Mouse (Mus musculus): Measurements from ENCODE around the gene Keap1. TPM values are rescaled to one million over a fixed set of nuclear protein-coding genes. Genes with fewer than 3 reads are reported as not detected.
A peak's percentile ranks its signal among the peaks of the same experiment; 100 is the strongest.

Keap1 gene
- polyA plus RNA-seq, 1 experiment, result 41.5 TPM

DNA sequence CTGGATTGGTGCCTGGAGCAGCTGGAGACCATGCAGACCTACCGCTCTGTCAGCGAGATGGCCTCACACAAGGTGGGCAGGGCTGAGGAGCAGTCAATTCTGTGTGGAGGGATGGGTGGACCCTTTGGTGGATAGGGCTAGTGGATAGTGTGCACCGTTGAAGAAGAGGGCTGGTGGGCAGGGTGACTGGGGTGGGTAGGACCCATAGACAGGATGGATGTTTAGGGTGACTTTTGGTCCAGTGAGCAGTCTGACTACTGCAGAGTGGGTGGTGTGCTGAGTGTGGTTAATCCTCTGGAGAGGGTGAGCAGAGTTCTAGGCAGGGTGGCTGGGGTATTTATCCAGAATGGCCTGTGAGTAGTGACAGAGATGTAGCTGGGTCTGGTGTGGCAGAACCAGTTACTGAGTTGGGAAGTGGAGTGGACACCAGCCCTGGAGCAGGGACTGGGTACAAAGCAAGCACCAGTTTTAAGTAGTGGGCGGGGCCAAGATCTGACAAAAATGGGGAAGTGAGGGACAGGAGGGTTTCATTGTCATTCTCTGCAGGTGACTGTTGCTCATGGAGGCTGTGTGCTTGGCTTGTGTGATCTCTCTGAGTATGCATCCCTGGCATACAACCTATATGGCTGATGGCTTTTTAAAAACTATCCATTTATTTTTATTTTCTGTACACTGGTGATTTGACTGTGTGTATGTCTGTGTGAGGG lies 44.2 kb downstream of the Keap1 start:
- H3K79me2 ChIP-seq (ENCODE audit: control insufficient read depth, insufficient read depth), result no peaks in the 10 kb centered on the region

GRCm38 (mm10) chr9:21193786-21194185 lies 45.4 kb downstream of the Keap1 start:
- no peak overlapping the region for H3ac ChIP-seq (ENCODE audit: control insufficient read depth, insufficient read length, low read depth)
- TF ChIP-seq MAX (IDR thresholded peaks at IDR 0.05), result no peak
- no peak for TF ChIP-seq MYOD1 (IDR thresholded peaks at IDR 0.05; ENCODE audit: control insufficient read depth, insufficient read length, low read depth)
- TF ChIP-seq MYOG (IDR thresholded peaks at IDR 0.05; ENCODE audit: control insufficient read depth, extremely low read depth, insufficient read length), result no peak
- TF ChIP-seq USF1 (IDR thresholded peaks at IDR 0.05; ENCODE audit: low read depth), result no peak
- TF ChIP-seq CEBPB (IDR thresholded peaks at IDR 0.05; ENCODE audit: low read depth), result peak; percentile 47
- H3K27me3 ChIP-seq (ENCODE audit: control insufficient read depth, insufficient read depth, insufficient read length), result no peaks in the 10 kb centered on the region
- no peaks in the 10 kb centered on the region for H3K79me3 ChIP-seq (ENCODE audit: low read depth)
- no peak overlapping the region for H3K4me3 ChIP-seq (ENCODE audit: insufficient read depth, poor library complexity, severe bottlenecking)
- H3K79me2 ChIP-seq (ENCODE audit: control insufficient read depth, insufficient read depth), result no peaks in the 10 kb centered on the region
- no peaks in the 10 kb centered on the region for H3K36me3 ChIP-seq (ENCODE audit: control insufficient read depth, insufficient read depth)

More for the DNA sequence above, 44.2 kb downstream of the Keap1 start:
- Histone ChIP-seq H3K79me3 (ENCODE audit: low read depth) (no peaks in the 10 kb centered on the region), H3ac (ENCODE audit: control insufficient read depth, insufficient read length, low read depth) (no peak overlapping the region), H3K36me3 (ENCODE audit: control insufficient read depth, insufficient read depth) (no peaks in the 10 kb centered on the region), H3K4me3 (ENCODE audit: insufficient read depth, poor library complexity, severe bottlenecking) (no peak overlapping the region), H3K27me3 (ENCODE audit: control insufficient read depth, insufficient read depth, insufficient read length) (no peaks in the 10 kb centered on the region)
- TF ChIP-seq MYOG (IDR thresholded peaks at IDR 0.05; ENCODE audit: control insufficient read depth, extremely low read depth, insufficient read length) (no peak), USF1 (IDR thresholded peaks at IDR 0.05; ENCODE audit: low read depth) (no peak), CTCF (IDR thresholded peaks at IDR 0.05; ENCODE audit: control insufficient read depth, insufficient read depth, insufficient read length) (no peak), CEBPB (IDR thresholded peaks at IDR 0.05; ENCODE audit: low read depth) (no peak), MAX (IDR thresholded peaks at IDR 0.05) (no peak), FOSL1 (IDR thresholded peaks at IDR 0.05; ENCODE audit: insufficient read depth, low read length, poor library complexity, severe bottlenecking) (no peak), MYOD1 (IDR thresholded peaks at IDR 0.05; ENCODE audit: control insufficient read depth, insufficient read length, low read depth) (no peak)

DNA sequence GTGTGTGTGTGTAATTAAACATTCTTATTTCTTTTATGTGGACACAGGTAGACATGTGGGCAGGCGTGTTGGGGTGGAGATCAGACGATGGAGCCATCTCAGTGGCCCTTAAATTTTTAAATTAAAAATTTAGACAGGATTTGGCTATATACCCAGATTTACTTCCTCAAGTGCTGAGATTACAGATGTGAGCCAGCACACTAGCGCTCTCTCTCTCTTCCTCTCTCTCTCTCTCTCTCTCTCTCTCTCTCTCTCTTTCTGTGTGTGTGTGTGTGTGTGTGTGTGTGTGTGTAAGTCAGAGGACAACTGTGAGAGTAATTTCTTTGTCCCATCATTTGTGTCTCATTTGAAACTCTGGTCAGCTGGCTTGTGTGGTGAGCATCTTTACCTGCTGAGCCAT lies 48.5 kb downstream of the Keap1 start:
- no peaks in the 10 kb centered on the region for H3K27me3 ChIP-seq (ENCODE audit: control insufficient read depth, insufficient read depth, insufficient read length)
- H3K4me3 ChIP-seq (ENCODE audit: insufficient read depth, poor library complexity, severe bottlenecking), result no peak overlapping the region
- no peak overlapping the region for H3ac ChIP-seq (ENCODE audit: control insufficient read depth, insufficient read length, low read depth)
- H3K79me2 ChIP-seq (ENCODE audit: control insufficient read depth, insufficient read depth), result no peaks in the 10 kb centered on the region
- no peaks in the 10 kb centered on the region for H3K79me3 ChIP-seq (ENCODE audit: low read depth)
- no peaks in the 10 kb centered on the region for H3K36me3 ChIP-seq (ENCODE audit: control insufficient read depth, insufficient read depth)
- no peak for TF ChIP-seq FOSL1 (IDR thresholded peaks at IDR 0.05; ENCODE audit: insufficient read depth, low read length, poor library complexity, severe bottlenecking)
- no peak for TF ChIP-seq CTCF (IDR thresholded peaks at IDR 0.05; ENCODE audit: control insufficient read depth, insufficient read depth, insufficient read length)
- no peak for TF ChIP-seq MYOD1 (IDR thresholded peaks at IDR 0.05; ENCODE audit: control insufficient read depth, insufficient read length, low read depth)
- no peak for TF ChIP-seq USF1 (IDR thresholded peaks at IDR 0.05; ENCODE audit: low read depth)
- TF ChIP-seq MAX (IDR thresholded peaks at IDR 0.05), result no peak
- no peak for TF ChIP-seq CEBPB (IDR thresholded peaks at IDR 0.05; ENCODE audit: low read depth)
- TF ChIP-seq MYOG (IDR thresholded peaks at IDR 0.05; ENCODE audit: control insufficient read depth, extremely low read depth, insufficient read length), result no peak

DNA sequence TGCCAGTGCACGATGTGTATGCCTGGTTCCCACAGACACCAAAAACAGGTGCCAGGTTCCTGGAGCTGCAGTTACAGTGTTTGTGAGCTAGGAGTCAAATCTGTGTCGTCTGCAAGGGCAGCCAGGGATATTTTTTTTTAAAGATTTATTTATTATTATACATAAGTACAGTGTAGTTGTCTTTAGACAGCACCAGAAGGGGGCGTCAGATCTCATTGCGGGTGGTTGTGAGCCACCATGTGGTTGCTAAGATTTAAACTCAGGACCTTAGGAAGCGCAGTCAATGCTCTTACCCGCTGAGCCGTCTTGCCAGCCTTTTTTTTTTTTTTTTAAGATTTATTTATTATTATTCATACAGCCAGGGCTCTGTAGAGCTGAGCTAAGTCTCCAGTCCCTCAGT lies 49.3 kb downstream of the Keap1 start:
- Histone ChIP-seq H3ac (ENCODE audit: control insufficient read depth, insufficient read length, low read depth) (no peak overlapping the region), H3K4me3 (ENCODE audit: insufficient read depth, poor library complexity, severe bottlenecking) (no peak overlapping the region), H3K27me3 (ENCODE audit: control insufficient read depth, insufficient read depth, insufficient read length) (no peaks in the 10 kb centered on the region), H3K79me2 (ENCODE audit: control insufficient read depth, insufficient read depth) (no peaks in the 10 kb centered on the region), H3K36me3 (ENCODE audit: control insufficient read depth, insufficient read depth) (no peaks in the 10 kb centered on the region), H3K79me3 (ENCODE audit: low read depth) (no peaks in the 10 kb centered on the region)
- TF ChIP-seq MYOD1 (IDR thresholded peaks at IDR 0.05; ENCODE audit: control insufficient read depth, insufficient read length, low read depth), result no peak
- no peak for TF ChIP-seq CEBPB (IDR thresholded peaks at IDR 0.05; ENCODE audit: low read depth)
- no peak for TF ChIP-seq USF1 (IDR thresholded peaks at IDR 0.05; ENCODE audit: low read depth)
- no peak for TF ChIP-seq FOSL1 (IDR thresholded peaks at IDR 0.05; ENCODE audit: insufficient read depth, low read length, poor library complexity, severe bottlenecking)
- TF ChIP-seq CTCF (IDR thresholded peaks at IDR 0.05; ENCODE audit: control insufficient read depth, insufficient read depth, insufficient read length), result no peak
- no peak for TF ChIP-seq MYOG (IDR thresholded peaks at IDR 0.05; ENCODE audit: control insufficient read depth, extremely low read depth, insufficient read length)
- TF ChIP-seq MAX (IDR thresholded peaks at IDR 0.05), result no peak

GRCm38 (mm10) chr9:21185436-21185835 lies 53.7 kb downstream of the Keap1 start:
- H3K4me3 ChIP-seq (ENCODE audit: insufficient read depth, poor library complexity, severe bottlenecking), result no peak overlapping the region
- no peaks in the 10 kb centered on the region for H3K36me3 ChIP-seq (ENCODE audit: control insufficient read depth, insufficient read depth)
- no peaks in the 10 kb centered on the region for H3K79me3 ChIP-seq (ENCODE audit: low read depth)
- no peak for TF ChIP-seq CTCF (IDR thresholded peaks at IDR 0.05; ENCODE audit: control insufficient read depth, insufficient read depth, insufficient read length)
- no peak for TF ChIP-seq MYOG (IDR thresholded peaks at IDR 0.05; ENCODE audit: control insufficient read depth, extremely low read depth, insufficient read length)
- no peak for TF ChIP-seq MYOD1 (IDR thresholded peaks at IDR 0.05; ENCODE audit: control insufficient read depth, insufficient read length, low read depth)
- no peak for TF ChIP-seq CEBPB (IDR thresholded peaks at IDR 0.05; ENCODE audit: low read depth)
- no peak for TF ChIP-seq USF1 (IDR thresholded peaks at IDR 0.05; ENCODE audit: low read depth)
- TF ChIP-seq FOSL1 (IDR thresholded peaks at IDR 0.05; ENCODE audit: insufficient read depth, low read length, poor library complexity, severe bottlenecking), result no peak
- TF ChIP-seq MAX (IDR thresholded peaks at IDR 0.05), result no peak
- H3K79me2 ChIP-seq (ENCODE audit: control insufficient read depth, insufficient read depth), result no peaks in the 10 kb centered on the region
- H3K27me3 ChIP-seq (ENCODE audit: control insufficient read depth, insufficient read depth, insufficient read length), result no peaks in the 10 kb centered on the region
- no peak overlapping the region for H3ac ChIP-seq (ENCODE audit: control insufficient read depth, insufficient read length, low read depth)

Data from C2C12 (cell line).